Mouse (Mus musculus) large intestine, adult 2 months (tissue): ENCODE results near the gene Ifrd1. TPM values are rescaled to one million over a fixed set of nuclear protein-coding genes. Genes with fewer than 3 reads are reported as not detected.
"Not testable (repeated sequence)": the region's sequence is repeated elsewhere in the genome, so short reads cannot be mapped to it uniquely, and the experiment has no call there.

Experiments
- DNase-seq: peaks from one replicate; pipeline ENCODE4 v3.0.0-alpha.2; 2012; ENCODE audit warnings: low read depth, low spot score
- WGBS: fragments of 180-500 bp; shearing (Covaris S2); methylation state at CpG from one replicate; pipeline ENCODE4 v1.1.7; 2018; 5-methylcytosine and 5-hydroxymethylcytosine counted together
- polyA plus RNA-seq: library from polyadenylated mRNA; depleted of rRNA; stranded (reverse); fragments of >200 nt; gene quantifications from 2 replicates; pipeline ENCODE4 v1.2.3, GENCODE M21; 2012; rRNA removed

The Ifrd1 gene
- 15.3 and 33.9 TPM in 2 replicates for polyA plus RNA-seq

DNA sequence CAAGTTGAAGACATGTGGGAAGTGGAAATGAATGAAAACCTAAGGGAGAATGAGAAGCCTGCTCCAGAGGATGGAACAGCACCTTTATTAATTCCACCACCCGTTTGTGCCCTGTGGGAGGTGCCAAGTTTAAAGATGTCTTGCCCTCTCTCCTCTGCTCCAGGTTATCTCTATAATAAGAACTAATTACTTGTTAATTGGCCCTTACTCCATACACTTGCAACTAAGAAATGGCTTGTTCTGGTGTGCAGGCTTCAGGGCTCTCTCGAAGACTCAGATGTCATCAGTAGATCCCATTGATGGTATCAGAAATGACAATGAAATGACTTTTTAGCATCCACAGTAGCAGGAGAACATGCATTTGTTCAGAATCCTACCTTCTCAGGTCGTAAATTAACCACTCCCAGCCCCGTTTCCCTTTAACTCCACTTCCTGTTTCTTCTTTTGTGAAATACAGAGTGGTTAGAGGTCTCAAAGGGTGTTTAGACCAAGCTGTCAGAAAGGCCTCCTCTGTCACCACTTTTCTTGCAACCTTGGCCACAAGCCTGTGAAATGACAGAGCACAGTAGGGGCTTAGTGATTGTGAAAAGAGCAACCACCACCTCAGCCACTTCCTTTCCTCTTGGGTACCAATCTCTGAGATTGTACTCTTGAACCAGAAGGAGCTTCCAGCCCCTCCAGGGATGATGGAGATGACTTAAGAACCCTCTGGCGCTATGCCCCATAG is at the start of gene Ifrd1:
Ifrd1 (minus strand) TSS at position 51 of the 727 bp plus-strand sequence.
- WGBS: 57% methylated on average over 5 of the region's 5 CpGs
- no peak for DNase-seq

DNA sequence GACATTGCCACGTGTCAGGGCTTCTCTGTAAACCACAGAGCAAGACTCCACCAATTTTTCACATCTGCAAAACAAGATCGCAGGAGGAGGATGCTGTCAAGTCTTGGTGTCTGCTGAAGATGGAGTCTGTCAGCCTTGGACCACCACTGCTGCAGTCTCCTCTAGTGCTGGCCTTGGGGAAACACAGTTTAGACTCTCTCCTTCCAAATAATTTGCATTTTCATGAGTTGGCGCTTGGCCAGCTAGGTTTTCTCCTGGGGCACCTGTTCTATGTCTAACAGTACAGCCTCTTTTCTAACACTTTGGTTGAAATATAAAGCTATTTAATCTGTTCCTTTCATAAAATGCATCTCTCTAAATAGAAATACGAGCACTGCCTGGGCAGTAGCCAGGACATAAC is 38.2 kb upstream of the Ifrd1 start:
- DNase-seq: no peak
- 66% methylated on average over 4 of the region's 4 CpGs for WGBS

DNA sequence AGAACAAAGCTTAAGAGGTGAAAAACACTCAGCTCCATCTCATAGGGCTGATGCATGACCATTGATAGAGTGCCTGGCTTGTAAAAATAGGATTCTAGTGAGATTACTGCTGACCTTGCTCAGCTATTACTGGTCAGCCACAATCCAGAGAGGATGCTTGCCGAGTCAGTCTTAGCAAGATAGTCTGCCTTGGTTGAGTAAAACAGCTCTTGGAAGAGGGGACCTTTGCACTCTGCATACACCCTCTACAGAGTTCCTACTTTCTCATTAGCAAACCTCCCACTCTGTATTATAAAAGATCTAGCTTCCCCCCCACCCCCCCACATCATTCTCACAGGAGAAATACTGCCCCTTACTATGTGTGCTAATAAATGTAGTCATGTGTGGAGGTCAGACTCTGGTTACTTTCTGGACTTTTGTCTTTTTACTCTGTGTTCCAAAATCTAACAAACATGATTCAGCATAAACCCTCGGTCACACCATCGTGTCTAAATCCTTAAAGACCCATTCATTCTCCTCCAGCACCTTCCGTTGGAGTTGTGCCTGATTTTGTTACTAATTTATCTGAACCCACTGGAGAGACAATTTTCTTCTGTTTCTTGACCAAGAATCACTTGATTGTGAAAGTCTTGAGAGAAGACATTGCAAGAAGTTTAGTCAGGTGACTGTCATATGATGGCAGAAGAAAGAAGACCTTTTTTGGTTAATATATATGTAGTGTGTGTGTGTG is 32.5 kb upstream of the Ifrd1 start:
- WGBS: 80% methylated on average over 4 of the region's 4 CpGs
- no peak for DNase-seq

DNA sequence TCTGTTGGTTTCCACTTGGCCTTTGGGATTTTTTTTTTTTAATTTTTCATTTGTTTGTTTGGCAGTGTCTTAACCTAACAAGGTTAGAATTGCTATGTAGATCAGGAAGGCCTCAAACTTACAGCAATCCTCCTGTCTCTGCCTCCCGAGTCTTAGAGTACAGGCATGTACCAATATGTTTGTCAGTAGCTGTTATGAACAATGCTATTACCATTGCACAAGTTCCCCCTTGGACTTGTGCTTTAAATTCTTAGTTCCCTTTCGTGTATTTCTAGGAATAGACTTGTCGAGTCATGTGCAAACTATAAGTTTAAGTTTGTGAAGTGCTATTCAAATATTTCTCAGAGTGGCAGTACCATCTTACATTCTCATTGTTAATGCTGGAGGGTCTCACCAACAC is 29.3 kb upstream of the Ifrd1 start:
- DNase-seq: no peak
- WGBS: 88% methylated on average over 3 of the region's 3 CpGs

DNA sequence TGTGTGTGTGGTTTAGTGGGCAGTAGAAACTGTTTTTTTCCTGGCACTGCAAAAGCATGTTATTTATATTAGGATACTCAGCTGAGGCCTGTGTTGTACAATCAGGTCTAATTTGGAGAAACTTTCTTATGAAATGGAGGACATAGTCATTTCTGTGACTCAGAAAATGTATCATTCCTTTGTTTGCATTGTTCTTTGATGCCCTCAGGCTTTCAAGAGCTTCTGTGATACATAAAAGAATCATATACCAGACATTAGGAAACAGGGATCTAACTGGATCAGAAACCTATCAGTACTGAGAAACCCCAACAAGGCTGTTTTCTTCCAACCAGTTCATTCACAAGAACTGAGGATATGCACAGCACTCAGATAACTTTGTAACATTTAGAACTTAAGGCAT is 26.6 kb upstream of the Ifrd1 start:
- no peak for DNase-seq

DNA sequence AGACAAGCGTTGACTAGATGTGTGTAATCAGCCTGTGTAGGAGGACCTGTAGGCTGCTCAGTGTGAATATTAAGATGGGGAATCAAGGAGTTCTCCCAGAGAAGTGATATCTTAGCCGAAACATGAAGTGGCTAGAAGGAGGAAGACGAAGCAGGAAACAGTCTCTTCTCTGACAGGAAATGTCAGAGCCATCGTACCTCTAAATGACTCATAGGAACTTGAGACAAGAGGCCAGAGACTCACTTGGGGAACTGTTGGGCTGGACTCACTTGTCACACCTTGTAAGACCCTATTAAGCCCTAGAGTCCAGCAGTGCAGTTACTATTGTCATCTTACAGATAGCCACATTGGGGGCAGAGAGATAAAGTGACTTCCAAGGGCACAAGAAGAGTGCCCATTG is 25.0 kb upstream of the Ifrd1 start:
- WGBS: 82% methylated on average over 4 of the region's 4 CpGs
- no peak for DNase-seq

DNA sequence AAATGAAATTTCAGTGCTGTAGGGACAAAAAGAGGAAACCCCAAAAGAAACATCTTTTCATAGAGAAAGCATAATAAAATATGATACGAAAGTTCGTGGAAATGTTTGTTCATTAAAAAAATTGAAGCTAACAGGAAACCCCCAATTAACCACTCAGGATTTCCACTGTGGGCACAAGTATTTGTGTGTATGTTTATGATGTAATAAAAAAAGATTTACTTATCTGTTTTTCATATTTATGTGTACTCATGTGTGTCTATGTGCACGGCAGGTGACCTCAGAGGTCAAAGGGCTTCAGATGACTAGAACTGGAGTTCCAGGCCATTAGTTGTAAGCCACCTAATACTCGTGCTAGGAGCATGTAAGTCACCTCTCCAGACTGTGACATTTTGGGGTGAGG is 24.4 kb upstream of the Ifrd1 start:
- DNase-seq: no peak
- 66% methylated on average over 4 of the region's 4 CpGs for WGBS

DNA sequence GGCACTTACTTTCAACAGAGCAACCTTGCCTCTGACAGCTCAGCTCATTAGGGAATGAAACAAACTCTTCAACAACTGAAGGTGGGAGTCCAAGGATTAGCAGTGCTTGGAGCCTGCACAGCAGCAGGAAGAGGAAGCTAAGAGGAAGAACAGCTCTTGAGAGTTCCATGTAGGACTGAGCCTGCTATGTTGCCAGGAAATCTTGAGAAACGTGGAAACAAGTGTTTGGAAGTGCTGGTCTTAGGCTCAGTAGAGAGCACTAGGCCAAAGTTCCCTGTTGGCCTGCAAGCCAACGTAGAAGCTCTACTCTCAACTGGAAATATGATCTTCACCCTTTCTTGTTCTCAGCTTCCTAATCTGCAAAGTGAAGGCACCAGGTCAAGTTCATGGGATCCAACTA is 20.0 kb upstream of the Ifrd1 start:
- WGBS: 67% methylated on average over 2 of the region's 2 CpGs
- DNase-seq: no peak

DNA sequence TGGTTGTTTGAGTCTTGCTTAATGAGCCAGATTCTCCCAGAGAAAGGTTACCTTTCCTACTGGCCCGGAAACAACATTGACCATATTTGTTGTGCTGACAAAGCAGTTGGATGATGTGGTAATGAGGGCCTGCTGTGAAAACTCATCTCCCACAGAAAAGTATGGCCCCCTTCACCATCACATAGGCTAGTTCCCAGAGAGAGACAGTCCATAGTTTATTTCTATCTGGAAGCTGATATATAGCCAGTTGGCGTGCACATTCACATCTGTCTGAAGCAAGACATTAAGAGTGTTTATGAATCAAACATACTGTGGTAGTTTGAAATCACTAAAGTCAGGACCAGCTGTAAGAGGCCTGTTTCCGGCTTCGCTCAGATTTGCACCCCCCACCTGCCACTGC is 15.4 kb upstream of the Ifrd1 start:
- 78% methylated on average over 4 of the region's 4 CpGs for WGBS

DNA sequence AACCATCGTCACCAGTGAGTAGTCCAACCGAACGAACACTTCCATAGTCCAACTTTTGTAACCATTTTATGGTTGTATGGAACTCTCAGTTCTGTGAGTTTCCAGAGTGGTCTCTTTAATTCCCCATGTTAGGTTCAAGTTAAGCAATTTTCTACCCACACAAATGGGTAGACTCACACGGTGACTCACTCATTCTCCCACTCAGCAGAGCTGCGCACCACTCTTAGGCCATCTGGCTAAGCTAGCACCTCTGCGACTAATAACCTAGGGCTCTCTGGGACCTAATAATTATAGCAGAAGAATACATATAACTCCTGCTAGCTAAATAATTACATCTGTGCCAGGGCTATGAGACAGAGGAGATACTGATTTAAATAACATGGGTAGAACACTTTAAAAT is 14.7 kb upstream of the Ifrd1 start:
- DNase-seq: no peak
- 93% methylated on average over 6 of the region's 6 CpGs for WGBS

More for the DNA sequence above, 15.4 kb upstream of the Ifrd1 start:
- DNase-seq: no peak

DNA sequence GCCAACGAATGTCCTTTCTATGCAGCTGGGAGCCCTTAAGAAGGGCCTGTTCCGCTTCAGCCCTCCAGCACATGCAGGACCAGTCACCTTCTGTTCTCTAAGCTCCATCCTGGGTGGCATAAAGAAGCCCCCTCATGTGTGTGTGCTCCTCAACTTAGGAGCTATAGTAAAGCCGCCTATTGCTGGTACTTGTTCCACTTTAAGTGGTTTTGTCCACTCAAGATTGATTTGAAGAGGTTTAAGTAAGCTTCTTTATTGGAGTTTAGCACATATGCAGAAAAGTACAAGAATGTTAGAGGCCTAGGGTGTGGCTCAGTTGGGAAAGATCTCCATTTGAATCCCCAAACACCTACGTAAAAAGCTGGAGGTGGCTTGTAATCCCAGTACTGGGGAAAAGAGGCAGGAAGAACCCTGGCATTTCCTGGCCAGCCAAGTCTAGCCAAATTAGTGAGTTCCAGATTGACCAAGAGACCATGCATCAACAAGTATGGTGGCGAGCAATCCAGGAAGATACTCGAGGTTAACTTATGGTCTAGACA is 10.2 kb upstream of the Ifrd1 start:
- 90% methylated on average over 6 of the region's 6 CpGs for WGBS

DNA sequence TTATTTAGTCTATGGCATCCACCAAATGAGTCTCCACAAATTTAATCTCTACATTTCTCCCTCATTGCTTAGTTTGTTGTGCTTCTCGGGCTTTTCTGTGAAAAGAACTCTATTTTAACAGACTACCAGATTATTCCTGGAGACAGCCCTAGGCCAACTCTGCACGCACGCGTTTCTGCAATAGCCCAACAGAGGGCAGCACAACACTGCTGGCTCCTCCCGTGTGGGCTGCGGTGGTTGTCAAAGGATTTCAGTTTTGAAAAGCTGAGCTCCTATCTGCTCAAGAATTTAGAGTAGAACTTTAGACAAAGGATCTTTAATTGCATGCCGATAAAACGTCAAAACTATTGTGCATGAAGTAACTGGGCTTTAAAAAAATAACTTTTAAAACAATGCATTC is 8.9 kb upstream of the Ifrd1 start:
- 2% methylated on average over 8 of the region's 8 CpGs for WGBS
- DNase-seq: no peak

More for the DNA sequence above, 10.2 kb upstream of the Ifrd1 start:
- no peak for DNase-seq

DNA sequence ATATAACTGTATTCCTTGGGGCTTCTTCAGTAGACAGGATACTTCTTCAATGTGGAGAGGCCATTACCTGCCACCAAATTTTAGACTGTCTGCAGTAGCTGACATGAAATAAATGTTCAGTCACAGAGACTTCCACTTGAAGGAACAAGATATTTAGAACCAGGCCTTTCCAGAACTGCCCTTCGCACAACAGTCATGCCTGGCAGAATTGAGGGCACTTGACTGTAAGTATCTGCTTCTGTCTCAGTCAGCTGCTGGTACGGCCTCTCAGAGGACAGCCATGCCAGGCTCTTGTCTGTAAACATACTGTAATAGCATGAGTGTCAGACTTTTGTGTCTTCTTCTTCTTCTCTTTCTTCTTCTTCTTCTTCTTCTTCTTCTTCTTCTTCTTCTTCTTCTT is 8.2 kb upstream of the Ifrd1 start:
- 85% methylated on average over 2 of the region's 2 CpGs for WGBS
- DNase-seq: no peak

DNA sequence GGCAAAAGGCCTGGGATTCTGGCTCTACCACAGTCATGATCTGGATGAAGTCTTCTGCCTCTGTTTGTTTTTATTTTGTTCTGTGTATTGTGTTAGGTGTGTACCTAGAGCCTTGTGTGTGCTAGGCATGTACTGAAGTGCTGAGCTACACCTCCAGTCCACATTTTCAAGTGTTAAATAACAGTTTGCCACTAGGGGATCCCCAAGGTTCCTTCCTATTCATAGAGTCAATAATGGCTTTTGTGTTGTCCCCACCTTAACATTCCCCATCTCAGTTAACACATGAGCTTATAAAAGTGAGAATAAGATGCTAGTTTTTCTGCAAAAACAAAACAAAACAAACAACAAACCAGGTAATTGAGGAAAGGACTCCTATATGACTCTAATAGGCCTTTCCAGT is 7.7 kb upstream of the Ifrd1 start:
- no peak for DNase-seq

DNA sequence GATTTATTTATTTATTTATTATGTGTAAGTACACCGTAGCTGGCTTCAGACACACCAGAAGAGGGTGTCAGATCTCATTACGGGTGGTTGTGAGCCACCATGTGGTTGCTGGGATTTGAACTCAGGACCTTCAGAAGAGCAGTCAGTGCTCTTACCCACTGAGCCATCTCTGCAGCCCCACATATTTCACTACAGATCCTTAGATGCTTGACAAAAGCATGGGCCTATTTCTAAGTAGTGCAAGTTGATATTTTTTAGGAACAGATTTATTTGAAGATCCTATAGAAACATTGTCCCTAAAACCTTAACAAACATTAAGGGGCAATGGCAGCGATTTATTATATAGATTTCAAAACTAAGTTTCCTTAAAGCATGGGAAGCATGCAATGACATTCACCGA is 7.0 kb upstream of the Ifrd1 start:
- 83% methylated on average over 4 of the region's 4 CpGs for WGBS
- DNase-seq: not testable (repeated sequence)

DNA sequence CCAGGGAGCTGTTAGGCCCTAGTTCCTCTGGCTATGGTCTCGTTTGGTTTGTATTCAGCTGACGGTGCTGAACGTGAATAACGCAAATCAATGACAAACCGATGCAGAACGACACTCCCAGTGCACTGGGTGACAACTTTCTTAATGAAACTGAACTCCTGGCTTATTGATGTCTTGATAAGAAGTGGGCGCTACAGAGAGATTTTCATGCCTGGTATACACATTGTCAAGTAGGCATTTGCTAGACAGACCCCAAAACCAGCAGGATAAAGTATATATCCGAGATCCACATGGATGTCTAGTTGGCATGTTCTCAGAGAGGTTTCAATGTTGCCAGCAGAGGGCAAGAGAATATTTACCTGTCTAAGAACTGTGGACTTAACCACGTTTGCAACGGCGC is 6.4 kb upstream of the Ifrd1 start:
- no peak for DNase-seq
- WGBS: 86% methylated on average over 11 of the region's 11 CpGs

DNA sequence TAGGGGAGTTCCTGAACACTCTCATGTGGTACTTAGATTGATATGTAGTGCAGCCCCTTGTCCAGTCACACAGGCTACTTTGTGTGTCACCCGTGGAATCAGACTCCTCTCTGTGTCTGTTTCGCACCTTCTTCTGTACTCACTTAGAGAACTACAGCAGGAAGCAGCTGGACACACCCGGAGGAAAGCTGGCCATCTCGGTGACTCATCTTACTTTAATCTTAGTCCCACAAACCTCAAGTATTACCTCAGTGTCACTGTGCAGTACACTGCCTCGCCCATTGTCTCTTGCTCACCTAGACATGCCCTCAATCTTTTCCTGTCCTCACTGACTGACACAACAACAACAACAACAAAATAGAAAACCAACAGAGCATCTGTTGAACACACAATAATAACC is 4.9 kb upstream of the Ifrd1 start:
- 23% methylated on average over 5 of the region's 5 CpGs for WGBS
- DNase-seq: no peak

DNA sequence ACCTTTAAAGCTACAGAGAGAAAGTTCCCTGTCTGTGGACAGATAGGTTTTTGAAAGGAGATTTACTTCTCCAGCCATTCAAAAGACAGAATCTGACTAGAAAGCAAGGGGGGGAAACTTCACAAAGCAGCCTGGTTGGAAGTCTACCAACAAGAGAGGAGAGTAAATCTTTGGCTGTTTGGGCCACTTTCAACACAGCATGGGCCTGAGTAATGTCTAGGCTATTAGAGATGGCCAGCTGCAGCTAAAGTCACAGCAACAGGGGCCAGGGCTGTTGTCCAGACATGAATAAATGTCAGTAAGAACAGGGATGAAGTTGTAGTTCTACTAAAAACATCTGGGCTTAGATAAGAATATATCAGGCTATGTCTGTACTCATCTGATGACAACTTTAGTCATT is 2.0 kb upstream of the Ifrd1 start:
- DNase-seq: no peak

DNA sequence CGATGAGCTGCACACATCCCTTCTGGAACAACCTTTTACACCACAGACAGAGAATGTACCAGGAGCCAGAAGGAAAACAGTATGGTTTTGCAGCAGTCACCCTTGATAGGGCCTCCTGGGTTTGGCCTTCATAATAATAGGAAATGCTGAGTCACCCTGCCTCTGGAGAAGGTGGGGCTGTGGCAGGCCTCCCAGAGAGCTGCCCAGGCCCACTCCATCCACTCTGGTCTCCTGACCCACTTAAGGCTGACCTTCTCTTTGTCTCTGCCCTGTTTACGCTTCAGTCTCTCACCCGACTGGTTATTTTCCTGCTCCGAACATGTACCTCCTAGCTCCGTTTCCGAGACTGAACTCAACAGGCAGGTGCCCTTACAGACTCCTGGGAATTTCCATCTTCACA is 328 bp downstream of the Ifrd1 start:
- no peak for DNase-seq
- 32% methylated on average over 6 of the region's 6 CpGs for WGBS

DNA sequence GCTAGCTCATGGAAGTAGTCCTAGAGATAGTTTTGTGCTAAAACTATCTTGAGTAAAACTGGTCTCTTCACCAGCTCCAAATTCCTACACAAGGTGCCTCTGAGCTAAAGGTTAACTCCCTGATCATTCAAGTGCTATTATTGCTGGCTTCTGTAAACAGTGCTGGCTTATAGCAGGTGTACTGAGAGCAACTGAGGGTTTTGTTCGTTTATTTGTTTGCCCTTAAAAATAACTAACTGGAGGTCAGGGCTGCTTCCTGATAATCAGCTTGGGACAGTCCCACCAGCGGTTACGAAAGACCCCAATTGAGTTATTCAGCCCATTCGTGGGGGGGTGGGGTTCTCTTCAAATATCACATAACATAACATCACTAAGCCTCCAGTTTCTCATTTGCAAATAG is 920 bp downstream of the Ifrd1 start:
- WGBS: 24% methylated on average over 4 of the region's 4 CpGs
- DNase-seq: no peak

DNA sequence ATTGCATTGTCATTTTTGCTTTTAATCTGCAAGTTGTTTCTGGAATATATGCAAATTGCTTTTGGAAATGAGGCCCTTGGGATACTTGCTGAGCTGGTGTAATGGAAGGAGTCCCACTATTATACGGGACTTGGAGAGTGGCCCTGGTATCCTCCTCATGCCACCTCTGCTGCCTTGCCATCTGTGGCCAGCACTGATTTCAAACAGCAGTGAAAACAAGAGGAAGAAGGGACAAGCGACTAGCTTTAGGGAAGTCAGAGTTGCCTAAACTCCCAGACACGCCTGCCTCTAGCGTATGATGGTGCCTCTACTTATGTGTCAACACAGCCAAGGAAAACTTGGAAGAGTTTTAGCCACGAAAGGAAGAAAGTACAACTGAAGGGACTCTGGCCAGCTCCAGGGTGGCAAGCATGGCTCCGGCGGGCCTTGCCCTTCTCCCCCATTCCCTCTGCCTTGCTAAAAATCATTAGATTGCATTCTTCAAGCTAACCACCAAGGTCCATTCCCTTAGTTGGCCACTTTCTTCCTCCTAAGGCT is 2.8 kb downstream of the Ifrd1 start:
- WGBS: 69% methylated on average over 7 of the region's 7 CpGs

More for the DNA sequence above, 2.8 kb downstream of the Ifrd1 start:
- no peak for DNase-seq
